Mouse (Mus musculus): ENCODE data around the gene Sh3bgrl2. TPM values are rescaled to one million over a fixed set of nuclear protein-coding genes. Genes with fewer than 3 reads are reported as not detected.

Sh3bgrl2 gene
- 5.3 and 6.3 TPM in 2 replicates for polyA plus RNA-seq (2015; fragmentation: Nextera tagmentation; extraction: Ambion mirVana)

DNA sequence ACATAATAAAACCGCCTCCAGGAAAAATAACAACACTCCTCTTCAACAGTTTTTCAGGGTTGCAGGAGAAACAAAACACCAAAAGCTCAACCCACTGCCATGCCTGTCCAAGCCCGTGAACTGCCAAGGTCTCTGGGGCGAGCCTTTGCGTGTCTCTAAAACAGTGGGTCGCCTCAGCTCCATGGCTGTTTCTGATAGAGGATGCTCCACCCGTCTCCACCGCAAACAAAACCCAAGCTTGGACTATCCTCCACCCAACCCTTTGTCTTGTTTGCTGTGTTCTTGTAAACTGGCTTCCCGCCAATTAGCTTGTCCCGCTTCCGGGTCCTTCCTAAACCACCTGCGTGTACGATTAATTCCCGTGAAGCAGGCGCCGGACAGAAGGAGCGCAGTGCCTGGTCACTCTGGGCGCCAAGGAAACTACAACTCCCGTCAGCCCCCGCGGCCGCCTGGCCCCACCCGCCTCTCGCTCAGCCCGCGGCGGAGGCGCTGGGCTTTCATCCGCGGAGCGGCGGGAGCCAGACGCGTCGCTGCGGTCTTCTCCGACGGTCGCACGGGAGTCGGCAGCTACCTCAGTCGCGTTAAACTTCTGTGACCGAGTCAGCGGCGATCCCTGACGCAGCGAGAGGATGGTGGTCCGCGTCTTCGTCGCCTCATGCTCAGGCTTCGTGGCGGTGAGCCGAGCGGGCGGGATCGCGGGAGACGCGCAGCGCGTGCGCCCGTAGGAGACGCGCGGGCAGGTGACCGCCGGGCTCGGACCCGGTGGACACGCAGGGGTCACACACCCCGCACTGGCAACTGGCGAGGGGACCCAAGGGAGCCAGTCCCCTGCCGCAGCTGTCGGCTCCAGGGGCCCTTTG is at the start of gene Sh3bgrl2:
TSS of gene Sh3bgrl2 (plus strand) at position 498 of the 860 bp plus-strand sequence.

Other genes with a start within 250 kb of the Sh3bgrl2 start
- gene Lca5, start 107.2 kb upstream of the Sh3bgrl2 start, polyA plus RNA-seq (2015; fragmentation: Nextera tagmentation; extraction: Ambion mirVana): 3.2 and 3.4 TPM in 2 replicates

Measured in spleen, postnatal 0 days (tissue).